Mouse (Mus musculus): Measurements from ENCODE around the gene Prss57. TPM values are rescaled to one million over a fixed set of nuclear protein-coding genes. Genes with fewer than 3 reads are reported as not detected.
"Not testable (repeated sequence)": the region's sequence is repeated elsewhere in the genome, so short reads cannot be mapped to it uniquely, and the experiment has no call there.

The Prss57 gene
- polyA plus RNA-seq, 1 experiment: 0.05 TPM

GRCm38 (mm10) chr10:79766508-79767325, 24.0 kb downstream of the Prss57 start, which contains the start of gene Rnf126:
TSS of gene Rnf126 (minus strand) at chr10:79766952.
- peak; percentile 99 for DNase-seq (ENCODE audit: low read depth)
- TF ChIP-seq POLR2A (IDR thresholded peaks at IDR 0.05; ENCODE audit: borderline replicate concordance, extremely low read depth, insufficient read depth, insufficient read length, poor library complexity, severe bottlenecking) (peak; percentile 67; the same call in 1 of the 2 replicates), CTCF (IDR thresholded peaks at IDR 0.05; ENCODE audit: borderline replicate concordance, extremely low read depth, insufficient read depth, insufficient read length) (no peak)

GRCm38 (mm10) chr10:79766001-79766507, 24.7 kb downstream of the Prss57 start:
- DNase-seq (ENCODE audit: low read depth): no peak
- TF ChIP-seq CTCF (IDR thresholded peaks at IDR 0.05; ENCODE audit: borderline replicate concordance, extremely low read depth, insufficient read depth, insufficient read length) (no peak), POLR2A (IDR thresholded peaks at IDR 0.05; ENCODE audit: borderline replicate concordance, extremely low read depth, insufficient read depth, insufficient read length, poor library complexity, severe bottlenecking) (no peak)

- no peak for TF ChIP-seq CTCF (IDR thresholded peaks at IDR 0.05; ENCODE audit: borderline replicate concordance, extremely low read depth, insufficient read depth, insufficient read length)
- TF ChIP-seq POLR2A (IDR thresholded peaks at IDR 0.05; ENCODE audit: borderline replicate concordance, extremely low read depth, insufficient read depth, insufficient read length, poor library complexity, severe bottlenecking): no peak
- DNase-seq (ENCODE audit: low read depth): no peak
Observed at GRCm38 (mm10) chr10:79765228-79765745, 25.5 kb downstream of the Prss57 start.

GRCm38 (mm10) chr10:79764234-79764633, 26.5 kb downstream of the Prss57 start:
- DNase-seq (ENCODE audit: low read depth): no peak
- TF ChIP-seq POLR2A (IDR thresholded peaks at IDR 0.05; ENCODE audit: borderline replicate concordance, extremely low read depth, insufficient read depth, insufficient read length, poor library complexity, severe bottlenecking) (no peak), CTCF (IDR thresholded peaks at IDR 0.05; ENCODE audit: borderline replicate concordance, extremely low read depth, insufficient read depth, insufficient read length) (no peak)

- DNase-seq (ENCODE audit: low read depth): no peak
- TF ChIP-seq POLR2A (IDR thresholded peaks at IDR 0.05; ENCODE audit: borderline replicate concordance, extremely low read depth, insufficient read depth, insufficient read length, poor library complexity, severe bottlenecking) (no peak), CTCF (IDR thresholded peaks at IDR 0.05; ENCODE audit: borderline replicate concordance, extremely low read depth, insufficient read depth, insufficient read length) (no peak)
Observed at GRCm38 (mm10) chr10:79762875-79763274, 27.9 kb downstream of the Prss57 start.

GRCm38 (mm10) chr10:79760603-79761143, 30.1 kb downstream of the Prss57 start:
- DNase-seq (ENCODE audit: low read depth): no peak
- TF ChIP-seq CTCF (IDR thresholded peaks at IDR 0.05; ENCODE audit: borderline replicate concordance, extremely low read depth, insufficient read depth, insufficient read length) (no peak), POLR2A (IDR thresholded peaks at IDR 0.05; ENCODE audit: borderline replicate concordance, extremely low read depth, insufficient read depth, insufficient read length, poor library complexity, severe bottlenecking) (no peak)

- DNase-seq (ENCODE audit: low read depth): not testable (repeated sequence)
Observed at GRCm38 (mm10) chr10:79759675-79760074, 31.1 kb downstream of the Prss57 start.

- no peak for DNase-seq (ENCODE audit: low read depth)
- TF ChIP-seq CTCF (IDR thresholded peaks at IDR 0.05; ENCODE audit: borderline replicate concordance, extremely low read depth, insufficient read depth, insufficient read length) (no peak), POLR2A (IDR thresholded peaks at IDR 0.05; ENCODE audit: borderline replicate concordance, extremely low read depth, insufficient read depth, insufficient read length, poor library complexity, severe bottlenecking) (no peak)
Observed at GRCm38 (mm10) chr10:79756660-79757059, 34.1 kb downstream of the Prss57 start.

GRCm38 (mm10) chr10:79755854-79756253, 34.9 kb downstream of the Prss57 start:
- TF ChIP-seq POLR2A (IDR thresholded peaks at IDR 0.05; ENCODE audit: borderline replicate concordance, extremely low read depth, insufficient read depth, insufficient read length, poor library complexity, severe bottlenecking): no peak
- TF ChIP-seq CTCF (IDR thresholded peaks at IDR 0.05; ENCODE audit: borderline replicate concordance, extremely low read depth, insufficient read depth, insufficient read length): no peak
- no peak for DNase-seq (ENCODE audit: low read depth)

- peak; percentile 69 for DNase-seq (ENCODE audit: low read depth)
Observed at GRCm38 (mm10) chr10:79754856-79755516, 35.8 kb downstream of the Prss57 start, which contains the start of gene Fgf22. TSS of gene Fgf22 (plus strand) at chr10:79755076.

GRCm38 (mm10) chr10:79748496-79748895, 42.3 kb downstream of the Prss57 start:
- DNase-seq (ENCODE audit: low read depth): no peak
- TF ChIP-seq POLR2A (IDR thresholded peaks at IDR 0.05; ENCODE audit: borderline replicate concordance, extremely low read depth, insufficient read depth, insufficient read length, poor library complexity, severe bottlenecking) (no peak), CTCF (IDR thresholded peaks at IDR 0.05; ENCODE audit: borderline replicate concordance, extremely low read depth, insufficient read depth, insufficient read length) (no peak)

More at GRCm38 (mm10) chr10:79754856-79755516, 35.8 kb downstream of the Prss57 start, which contains the start of gene Fgf22:
- TF ChIP-seq POLR2A (IDR thresholded peaks at IDR 0.05; ENCODE audit: borderline replicate concordance, extremely low read depth, insufficient read depth, insufficient read length, poor library complexity, severe bottlenecking) (no peak), CTCF (IDR thresholded peaks at IDR 0.05; ENCODE audit: borderline replicate concordance, extremely low read depth, insufficient read depth, insufficient read length) (no peak)

All from brain, embryonic 14.5 days (tissue).